Mouse (Mus musculus) central nervous system, embryonic 18 days (tissue): ENCODE measurements around the gene Slc25a38. TPM values are rescaled to one million over a fixed set of nuclear protein-coding genes. Genes with fewer than 3 reads are reported as not detected.

ENCODE experiments used
- polyA plus RNA-seq: library from polyadenylated mRNA; depleted of rRNA; stranded (reverse); fragments of >200 nt; gene quantifications from 2 replicates; pipeline ENCODE4 v1.2.3, GENCODE M21; 2012; rRNA removed

Slc25a38 gene
- 28.2 and 29.0 TPM in 2 replicates for polyA plus RNA-seq

DNA sequence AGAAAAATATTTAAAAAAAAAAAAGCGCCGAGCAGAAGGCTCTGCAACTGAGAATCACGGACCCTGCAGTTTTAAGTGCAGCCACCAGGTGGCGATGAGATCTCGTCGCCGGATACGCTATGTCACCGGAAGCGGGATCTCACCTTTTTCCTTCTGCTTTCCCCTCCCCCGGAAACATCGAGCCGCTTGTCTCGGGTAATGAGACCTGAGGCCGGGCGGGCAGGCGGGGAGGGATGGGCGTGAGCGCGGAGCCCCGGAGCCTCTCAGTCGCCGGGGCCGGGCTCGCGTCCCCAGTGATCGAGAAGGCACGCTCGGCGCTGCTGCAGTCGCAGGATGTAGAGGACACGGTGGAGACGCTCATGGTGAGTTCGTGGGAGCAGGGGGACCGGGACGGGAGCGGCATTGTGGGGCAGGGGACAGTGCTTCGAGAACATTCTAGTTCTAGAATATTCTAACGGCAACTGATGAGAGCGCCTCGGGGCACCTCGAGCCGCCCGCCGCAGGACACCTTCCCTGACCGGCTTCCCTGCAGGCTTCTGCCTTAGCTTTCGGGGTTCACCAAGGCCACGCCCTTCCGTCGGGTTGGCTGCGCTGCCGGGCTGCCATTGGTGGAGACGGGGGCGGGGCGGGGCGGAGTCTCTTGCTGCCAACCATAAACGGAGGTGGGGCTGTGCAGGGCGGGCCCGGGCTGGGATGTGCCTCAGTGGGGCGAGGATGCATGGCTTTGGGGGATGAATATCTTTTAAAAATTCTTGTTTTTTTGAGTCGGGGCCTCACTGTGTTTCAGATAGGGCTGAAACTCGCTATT is at the start of gene Slc25a38:
Gene Slc25a38, plus strand, starts transcription at position 164 of the 808 bp plus-strand sequence.

DNA sequence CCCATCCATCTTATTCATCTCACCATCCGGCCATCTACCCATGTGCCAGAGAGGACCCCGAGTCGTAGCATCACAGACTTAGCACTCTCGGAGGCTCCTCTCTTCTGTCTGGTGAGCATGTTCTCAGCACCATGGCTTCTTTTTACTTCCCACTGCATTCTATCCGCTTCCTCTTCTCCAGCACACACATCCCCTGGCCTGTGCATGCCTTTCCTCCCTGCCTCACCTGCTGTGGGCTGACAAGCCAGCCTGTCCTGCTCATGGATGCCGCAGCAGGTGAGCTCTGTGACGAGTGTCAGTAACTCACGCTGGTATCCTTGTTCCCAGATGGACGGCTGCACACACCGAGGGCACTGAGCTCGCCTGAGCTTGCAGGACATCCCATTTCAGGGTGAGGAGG is 40.4 kb upstream of the Slc25a38 start, which contains the start of gene Cx3cr1:
Gene Cx3cr1, minus strand, starts transcription at position 101 of the 400 bp plus-strand sequence.

DNA sequence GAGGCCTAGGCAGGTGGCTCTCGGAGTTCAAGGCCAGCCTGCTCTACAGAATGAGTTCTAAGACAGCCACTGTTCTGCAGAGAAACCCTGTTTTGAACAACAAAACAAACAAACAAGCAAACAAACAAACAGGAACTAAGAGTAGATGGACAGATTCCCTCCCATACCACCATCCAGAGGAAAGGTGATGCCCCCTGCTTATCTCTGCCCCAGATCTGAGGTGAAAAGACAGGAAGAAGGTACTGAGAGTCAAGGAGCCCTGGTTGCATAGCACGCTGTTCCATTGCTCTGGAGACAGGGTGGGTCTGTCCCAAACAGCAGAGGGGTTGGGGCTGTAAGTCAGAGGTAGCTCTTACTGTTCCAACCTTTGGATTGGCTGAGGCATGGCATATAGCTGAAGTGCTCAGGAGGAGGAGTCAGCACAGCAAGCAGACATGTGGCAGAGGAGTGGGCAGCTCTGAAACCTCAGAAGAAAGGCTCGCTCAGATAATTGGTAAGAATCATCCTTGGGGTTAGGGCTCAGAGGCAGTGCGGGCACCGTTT is 18.4 kb upstream of the Slc25a38 start, which contains the start of gene Ccr8:
Gene Ccr8, plus strand, starts transcription at position 419 of the 543 bp plus-strand sequence.

DNA sequence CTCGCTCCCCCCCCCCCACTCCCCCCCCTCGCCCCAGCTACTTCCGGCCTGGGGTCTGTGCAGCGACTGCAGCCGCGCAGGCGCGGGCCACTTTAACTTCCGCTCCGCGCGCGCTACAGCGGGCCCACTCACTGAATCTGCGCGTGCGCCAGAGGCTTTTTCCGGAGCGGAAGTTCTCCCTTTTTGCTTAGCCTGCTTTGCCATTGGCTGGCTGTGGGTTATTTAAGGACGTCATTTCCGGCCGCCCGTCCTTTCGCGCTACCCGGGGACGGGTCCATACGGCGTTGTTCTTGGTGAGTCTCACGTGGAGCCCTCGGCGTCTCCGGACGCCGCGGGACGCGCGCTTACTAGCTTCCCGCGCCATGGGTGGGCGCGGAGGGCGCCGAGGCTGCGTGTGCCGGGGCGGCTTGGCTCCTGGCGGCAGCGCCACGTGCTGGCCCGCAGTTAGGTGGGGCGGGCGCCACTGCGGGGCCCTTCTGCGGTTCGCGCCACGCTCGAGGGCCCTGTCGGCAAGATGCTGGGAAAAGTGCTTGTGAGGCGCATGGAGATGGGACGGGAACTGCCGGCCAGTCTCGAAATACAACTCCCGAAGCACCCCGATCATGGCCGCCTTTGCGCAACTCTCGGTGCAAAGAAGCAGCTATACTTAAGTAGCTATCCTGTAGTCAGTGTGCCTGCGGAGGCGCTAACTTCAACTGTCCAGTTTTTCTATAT is 17.5 kb downstream of the Slc25a38 start, which contains the start of gene Rpsa:
Gene Rpsa, plus strand, starts transcription at position 152 of the 714 bp plus-strand sequence.

DNA sequence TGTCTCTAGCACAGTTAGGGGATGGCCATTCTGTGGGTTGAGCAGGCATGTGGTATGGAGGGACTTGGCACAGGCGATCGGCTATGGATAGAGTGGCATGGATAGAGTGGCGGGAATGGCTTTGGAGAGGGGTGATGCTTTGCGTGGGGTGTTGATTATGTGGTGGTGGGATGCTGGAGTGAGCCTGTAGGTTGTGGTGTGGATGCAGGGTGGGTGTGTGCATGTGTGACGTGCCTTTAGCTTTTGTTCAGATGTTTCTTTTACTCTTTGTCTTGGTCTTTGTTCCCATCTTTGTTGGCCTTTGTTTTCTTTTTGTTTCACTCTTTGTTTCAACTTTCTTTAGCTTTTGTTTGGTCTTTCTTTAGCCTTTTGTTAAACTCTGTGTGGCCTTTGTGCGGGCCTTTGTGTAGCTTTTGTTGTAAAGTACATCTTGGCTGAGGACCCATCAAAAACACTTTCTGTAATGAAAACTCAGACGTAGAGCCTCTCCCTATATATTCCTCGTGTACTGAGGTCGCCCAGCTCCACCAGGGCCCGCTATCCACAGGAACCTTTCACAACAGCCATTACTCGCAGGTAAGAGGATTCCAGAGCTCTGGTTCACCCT is 39.2 kb downstream of the Slc25a38 start, which contains the start of gene Mobp:
Gene Mobp, plus strand, starts transcription at position 486 of the 607 bp plus-strand sequence.

Other genes with a start within 250 kb of the Slc25a38 start
- 81.4 and 84.4 TPM in 2 replicates for gene Wdr48, start 215.5 kb upstream of the Slc25a38 start, polyA plus RNA-seq
- gene Gorasp1, start 172.8 kb upstream of the Slc25a38 start, polyA plus RNA-seq: 23.4 and 23.7 TPM in 2 replicates
- 1.1 and 1.5 TPM in 2 replicates for gene Ttc21a, start 172.8 kb upstream of the Slc25a38 start, polyA plus RNA-seq
- gene Csrnp1, start 125.7 kb upstream of the Slc25a38 start, polyA plus RNA-seq: 3.4 and 3.8 TPM in 2 replicates
- 0.25 TPM in 1 of 2 replicates, not detected in the other for gene Xirp1, start 86.8 kb upstream of the Slc25a38 start, polyA plus RNA-seq
- 4.0 and 5.2 TPM in 2 replicates for gene Cx3cr1, start 40.5 kb upstream of the Slc25a38 start, polyA plus RNA-seq
- not detected in 2 replicates for gene Ccr8, start 18.3 kb upstream of the Slc25a38 start, polyA plus RNA-seq
- gene Rpsa, start 17.3 kb downstream of the Slc25a38 start, polyA plus RNA-seq: 1,918 and 1,924 TPM in 2 replicates
- 0.13 and 0.44 TPM in 2 replicates for gene Mobp, start 39.3 kb downstream of the Slc25a38 start, polyA plus RNA-seq
- gene Myrip, start 191.1 kb downstream of the Slc25a38 start, polyA plus RNA-seq: 5.9 and 7.1 TPM in 2 replicates